Mouse (Mus musculus) right cerebral cortex, postnatal 36 days (tissue): ENCODE data around the gene Dffb.
"Not testable (repeated sequence)": the region's sequence is repeated elsewhere in the genome, so short reads cannot be mapped to it uniquely, and the experiment has no call there.

Experiments
- DNase-seq, 2 experiments: peaks; one replicate each; pipeline ENCODE4 v3.0.0; 2022; ENCODE audit warnings: low spot score in 2 of 2, mixed read lengths in 1 of 2

Dffb gene

GRCm38 (mm10) chr4:153966651-153967050 lies 8.3 kb downstream of the Dffb start:
- DNase-seq = no peak

- no peak for DNase-seq
Measured at GRCm38 (mm10) chr4:153962631-153963030, 12.3 kb downstream of the Dffb start.

- DNase-seq = peak in 1 of 2 experiments; percentile 19
Measured at GRCm38 (mm10) chr4:153957444-153958250, 17.3 kb downstream of the Dffb start.

- DNase-seq = peak; percentile 95 to 96
Measured at GRCm38 (mm10) chr4:153956569-153957405, 18.1 kb downstream of the Dffb start, which contains the start of gene A430005L14Rik. A430005L14Rik (plus strand) TSS chr4:153957237.

- DNase-seq = no peak
Measured at GRCm38 (mm10) chr4:153955651-153956050, 19.3 kb downstream of the Dffb start.

GRCm38 (mm10) chr4:153951692-153952091 lies 23.2 kb downstream of the Dffb start:
- no peak for DNase-seq

- DNase-seq = no peak
Measured at GRCm38 (mm10) chr4:153951150-153951549, 23.8 kb downstream of the Dffb start.

GRCm38 (mm10) chr4:153950372-153950771 lies 24.6 kb downstream of the Dffb start:
- no peak for DNase-seq

- DNase-seq = no peak
Measured at GRCm38 (mm10) chr4:153945741-153946140, 29.2 kb downstream of the Dffb start.

GRCm38 (mm10) chr4:153944261-153944660 lies 30.7 kb downstream of the Dffb start:
- no peak for DNase-seq

- peak in 1 of 2 experiments; percentile 19 for DNase-seq
Measured at GRCm38 (mm10) chr4:153943243-153943642, 31.7 kb downstream of the Dffb start.

GRCm38 (mm10) chr4:153929921-153930320 lies 45.0 kb downstream of the Dffb start:
- DNase-seq = no peak

- no peak for DNase-seq
Measured at GRCm38 (mm10) chr4:153929425-153929824, 45.5 kb downstream of the Dffb start.

- DNase-seq = no peak
Measured at GRCm38 (mm10) chr4:153928772-153929299, 46.1 kb downstream of the Dffb start.

GRCm38 (mm10) chr4:153922090-153922489 lies 52.8 kb downstream of the Dffb start:
- DNase-seq = not testable (repeated sequence)

GRCm38 (mm10) chr4:153920517-153921233 lies 54.3 kb downstream of the Dffb start:
- no peak for DNase-seq

- DNase-seq = no peak
Measured at GRCm38 (mm10) chr4:153917773-153918500, 57.0 kb downstream of the Dffb start.
